Mouse (Mus musculus) embryonic facial prominence, embryonic 14.5 days (tissue): Measurements from ENCODE around the gene Tsks. TPM values are rescaled to one million over a fixed set of nuclear protein-coding genes. Genes with fewer than 3 reads are reported as not detected.

Source experiments
- ATAC-seq: fragments of 200-750 bp; cut with Nextera tagmentation; 2 replicates; pipeline ENCODE4 v1.8.0; 2017; ENCODE audit warnings: low read depth, moderate number of reproducible peaks, moderate TSS enrichment
- DNase-seq: peaks from one replicate; pipeline ENCODE4 v3.0.0-alpha.2; 2015; ENCODE audit warnings: low spot score
- H3K27ac ChIP-seq: fragments of 300-500 bp; sonication (generic); replicated peaks from 2 replicates; pipeline ENCODE4 v1.5.1; 2014; ENCODE audit warnings: low read depth, mild to moderate bottlenecking, low read length, moderate library complexity
- H3K27me3 ChIP-seq: fragments of 300-500 bp; sonication (generic); replicated peaks from 2 replicates; pipeline ENCODE4 v1.6.1; 2014; ENCODE audit warnings: low read length; ENCODE audit not compliant: control insufficient read depth, insufficient read depth
- H3K36me3 ChIP-seq: fragments of 300-500 bp; sonication (generic); 2 replicates; pipeline ENCODE4 v1.6.1; 2014; ENCODE audit warnings: low read length, mixed read lengths; ENCODE audit not compliant: control insufficient read depth, insufficient read depth
- H3K4me1 ChIP-seq: fragments of 300-500 bp; sonication (generic); 2 replicates; pipeline ENCODE4 v1.6.1; 2014; ENCODE audit warnings: antibody characterized with exemption, low read length; ENCODE audit not compliant: control insufficient read depth, insufficient read depth
- H3K4me2 ChIP-seq: fragments of 300-500 bp; sonication (generic); 2 replicates; pipeline ENCODE4 v1.6.1; 2014; ENCODE audit warnings: low read depth, mild to moderate bottlenecking, low read length, moderate library complexity, mixed read lengths
- H3K4me3 ChIP-seq: fragments of 300-500 bp; sonication (generic); 2 replicates; pipeline ENCODE4 v1.5.1; 2014; ENCODE audit warnings: low read depth, mild to moderate bottlenecking, low read length
- H3K9ac ChIP-seq: fragments of 300-500 bp; sonication (generic); 2 replicates; pipeline ENCODE4 v1.6.1; 2014; ENCODE audit warnings: low read depth, mild to moderate bottlenecking, low read length, moderate library complexity, mixed read lengths
- H3K9me3 ChIP-seq: fragments of 300-500 bp; sonication (generic); 2 replicates; pipeline ENCODE4 v1.6.1; 2016; ENCODE audit warnings: low read length; ENCODE audit not compliant: control insufficient read depth
- WGBS: fragments of 180-500 bp; shearing (Covaris S2); extraction: QIAGEN DNeasy Blood & Tissue Kit; methylation state at CpG from one replicate; pipeline ENCODE4 v1.1.7; 2014; 5-methylcytosine and 5-hydroxymethylcytosine counted together
- polyA plus RNA-seq: library from polyadenylated mRNA; unstranded; fragments of >200 nt; fragmentation: Nextera tagmentation; extraction: Ambion mirVana; gene quantifications from 2 replicates; pipeline ENCODE4 v1.2.1, GENCODE M21; 2014

The Tsks gene
- polyA plus RNA-seq, 1 experiment from 2014 or later, result not detected

- peaks cover 11% of the 10 kb centered on the region for H3K4me1 ChIP-seq
- no peak overlapping the region for H3K4me2 ChIP-seq
- H3K27ac ChIP-seq, result no peak overlapping the region; the same call in 1 of the 2 replicates
- H3K36me3 ChIP-seq, result peaks cover 67% of the 10 kb centered on the region
- ATAC-seq (no peak), DNase-seq (no peak)
- H3K9ac ChIP-seq, result no peak overlapping the region
- no peaks in the 10 kb centered on the region for H3K27me3 ChIP-seq
- no peak overlapping the region for H3K4me3 ChIP-seq
- no peaks in the 10 kb centered on the region for H3K9me3 ChIP-seq
- WGBS, result 83% methylated on average over 20 of the region's 21 CpGs
Observed at GRCm38 (mm10) chr7:45000539-45001114, 57.6 kb downstream of the Tsks start.

- Histone ChIP-seq H3K9ac (no peak overlapping the region), H3K27ac (no peak overlapping the region), H3K4me3 (no peak overlapping the region), H3K9me3 (no peaks in the 10 kb centered on the region), H3K36me3 (peaks cover 80% of the 10 kb centered on the region), H3K27me3 (no peaks in the 10 kb centered on the region), H3K4me2 (no peak overlapping the region), H3K4me1 (peaks cover 8% of the 10 kb centered on the region)
- DNase-seq (no peak), ATAC-seq (no peak)
- 84% methylated on average over 7 of the region's 7 CpGs for WGBS
Observed at GRCm38 (mm10) chr7:45002440-45002839, 59.4 kb downstream of the Tsks start.

- Histone ChIP-seq H3K27ac (no peak overlapping the region), H3K4me1 (peaks cover 3% of the 10 kb centered on the region), H3K36me3 (peaks cover 100% of the 10 kb centered on the region), H3K9me3 (no peaks in the 10 kb centered on the region), H3K9ac (no peak overlapping the region), H3K4me2 (no peak overlapping the region), H3K4me3 (no peak overlapping the region), H3K27me3 (no peaks in the 10 kb centered on the region)
- no peak for ATAC-seq
- WGBS, result 57% methylated on average over 3 of the region's 3 CpGs
- no peak for DNase-seq
Observed at GRCm38 (mm10) chr7:45004546-45004945, 61.5 kb downstream of the Tsks start.

- Histone ChIP-seq H3K4me2 (no peak overlapping the region), H3K9ac (no peak overlapping the region), H3K4me1 (no peaks in the 10 kb centered on the region), H3K27me3 (no peaks in the 10 kb centered on the region), H3K4me3 (no peak overlapping the region), H3K9me3 (no peaks in the 10 kb centered on the region), H3K36me3 (peaks cover 100% of the 10 kb centered on the region), H3K27ac (no peak overlapping the region)
- WGBS, result 90% methylated on average over 6 of the region's 6 CpGs
- ATAC-seq, result no peak
- DNase-seq, result no peak
Observed at GRCm38 (mm10) chr7:45005321-45005992, 62.5 kb downstream of the Tsks start.

- no peak overlapping the region for H3K4me3 ChIP-seq
- H3K4me1 ChIP-seq, result no peaks in the 10 kb centered on the region
- H3K36me3 ChIP-seq, result peaks cover 100% of the 10 kb centered on the region
- no peak overlapping the region for H3K4me2 ChIP-seq
- no peaks in the 10 kb centered on the region for H3K9me3 ChIP-seq
- H3K27ac ChIP-seq, result no peak overlapping the region
- no peak for ATAC-seq
- DNase-seq, result no peak
- 93% methylated on average over 12 of the region's 12 CpGs for WGBS
- H3K9ac ChIP-seq, result no peak overlapping the region
- H3K27me3 ChIP-seq, result no peaks in the 10 kb centered on the region
Observed at GRCm38 (mm10) chr7:45006503-45006902, 63.5 kb downstream of the Tsks start.

- Histone ChIP-seq H3K27ac (no peak overlapping the region), H3K4me2 (no peak overlapping the region), H3K9me3 (no peaks in the 10 kb centered on the region), H3K36me3 (peaks cover 100% of the 10 kb centered on the region), H3K4me1 (no peaks in the 10 kb centered on the region), H3K4me3 (no peak overlapping the region), H3K9ac (no peak overlapping the region), H3K27me3 (no peaks in the 10 kb centered on the region)
- DNase-seq (no peak), ATAC-seq (no peak)
- WGBS, result 96% methylated on average over 29 of the region's 29 CpGs
Observed at GRCm38 (mm10) chr7:45007141-45007540, 64.1 kb downstream of the Tsks start.

Other genes with a start within 250 kb of the Tsks start
- gene Izumo2, start 234.5 kb upstream of the Tsks start, polyA plus RNA-seq, result not detected in 2 replicates
- 24.8 and 29.3 TPM in 2 replicates for gene Vrk3, start 194.8 kb upstream of the Tsks start, polyA plus RNA-seq
- gene Zfp473, start 192.2 kb upstream of the Tsks start, polyA plus RNA-seq, result 1.1 and 1.7 TPM in 2 replicates
- gene Nup62, start 127.1 kb upstream of the Tsks start, polyA plus RNA-seq, result 47.0 and 51.1 TPM in 2 replicates
- 0.78 and 1.4 TPM in 2 replicates for gene Il4i1, start 126.8 kb upstream of the Tsks start, polyA plus RNA-seq
- 6.8 and 6.9 TPM in 2 replicates for gene Atf5, start 126.5 kb upstream of the Tsks start, polyA plus RNA-seq
- gene Akt1s1, start 94.2 kb upstream of the Tsks start, polyA plus RNA-seq, result 69.0 and 78.6 TPM in 2 replicates
- 66.9 and 82.7 TPM in 2 replicates for gene Tbc1d17, start 94.1 kb upstream of the Tsks start, polyA plus RNA-seq
- gene Pnkp, start 86.1 kb upstream of the Tsks start, polyA plus RNA-seq, result 23.4 and 27.7 TPM in 2 replicates
- gene Ptov1, start 73.4 kb upstream of the Tsks start, polyA plus RNA-seq, result 398 and 442 TPM in 2 replicates
- gene Med25, start 50.5 kb upstream of the Tsks start, polyA plus RNA-seq, result 62.5 and 64.2 TPM in 2 replicates
- 16.9 and 19.7 TPM in 2 replicates for gene Fuz, start 47.1 kb upstream of the Tsks start, polyA plus RNA-seq
- 73.5 and 79.8 TPM in 2 replicates for gene Ap2a1, start 13.7 kb upstream of the Tsks start, polyA plus RNA-seq
- 22.4 and 31.1 TPM in 2 replicates for gene Cpt1c, start 31.6 kb downstream of the Tsks start, polyA plus RNA-seq
- 173 and 178 TPM in 2 replicates for gene Prmt1, start 43.4 kb downstream of the Tsks start, polyA plus RNA-seq
- 77.7 and 84.6 TPM in 2 replicates for gene Irf3, start 54.4 kb downstream of the Tsks start, polyA plus RNA-seq
- 43.2 and 48.6 TPM in 2 replicates for gene Bcl2l12, start 55.5 kb downstream of the Tsks start, polyA plus RNA-seq
- 43.7 and 47.5 TPM in 2 replicates for gene Scaf1, start 73.2 kb downstream of the Tsks start, polyA plus RNA-seq
- 50.5 and 52.3 TPM in 2 replicates for gene Rras, start 74.8 kb downstream of the Tsks start, polyA plus RNA-seq
- gene Prr12, start 109.7 kb downstream of the Tsks start, polyA plus RNA-seq, result 12.8 and 13.7 TPM in 2 replicates
- 59.1 and 63.3 TPM in 2 replicates for gene Nosip, start 119.2 kb downstream of the Tsks start, polyA plus RNA-seq
- gene Prrg2, start 119.5 kb downstream of the Tsks start, polyA plus RNA-seq, result 20.9 and 22.2 TPM in 2 replicates
- 587 and 592 TPM in 2 replicates for gene Rcn3, start 149.0 kb downstream of the Tsks start, polyA plus RNA-seq
- gene Fcgrt, start 160.6 kb downstream of the Tsks start, polyA plus RNA-seq, result 120 and 129 TPM in 2 replicates
- gene Rps11, start 181.2 kb downstream of the Tsks start, polyA plus RNA-seq, result 1,575 and 1,608 TPM in 2 replicates
- gene Rpl13a, start 185.6 kb downstream of the Tsks start, polyA plus RNA-seq, result 1,594 and 1,619 TPM in 2 replicates
- gene Gm45713, start 193.0 kb downstream of the Tsks start, polyA plus RNA-seq, result 0.47 and 0.61 TPM in 2 replicates
- 2.3 TPM in 2 replicates for gene Flt3l, start 193.2 kb downstream of the Tsks start, polyA plus RNA-seq
- gene Pih1d1, start 211.1 kb downstream of the Tsks start, polyA plus RNA-seq, result 80.3 and 88.8 TPM in 2 replicates
- gene Aldh16a1, start 211.4 kb downstream of the Tsks start, polyA plus RNA-seq, result 36.8 and 39.4 TPM in 2 replicates
- 0.87 and 1.3 TPM in 2 replicates for gene Slc17a7, start 220.7 kb downstream of the Tsks start, polyA plus RNA-seq
- gene Gfy, start 236.4 kb downstream of the Tsks start, polyA plus RNA-seq, result 5.8 and 6.1 TPM in 2 replicates
- not detected in 2 replicates for gene Pth2, start 237.8 kb downstream of the Tsks start, polyA plus RNA-seq